Mouse (Mus musculus): Measurements from ENCODE around the gene Rnf4. TPM values are rescaled to one million over a fixed set of nuclear protein-coding genes. Genes with fewer than 3 reads are reported as not detected.

Rnf4 gene
- polyA plus RNA-seq, 1 experiment: 57.4 TPM

GRCm38 (mm10) chr5:34334081-34334480, 2.0 kb upstream of the Rnf4 start:
- TF ChIP-seq POLR2A (IDR thresholded peaks at IDR 0.05; ENCODE audit: borderline replicate concordance, extremely low read depth, low read depth, low read length) (no peak), CTCF (IDR thresholded peaks at IDR 0.05; ENCODE audit: insufficient read depth, low read length) (no peak)
- WGBS: 85% methylated on average over 1 of the region's 1 CpGs
- Histone ChIP-seq H3K4me3 (replicated peaks; ENCODE audit: extremely low read depth, low read depth, low read length) (no peak overlapping the region), H3K4me1 (ENCODE audit: control insufficient read depth, insufficient read depth, low read length) (peaks cover 2% of the 10 kb centered on the region; the same call in 1 of the 2 replicates)
- no peak for DNase-seq

- 1% methylated on average over 21 of the region's 21 CpGs for whole genome bisulfite sequencing
- no peak for TF ChIP-seq POLR2A (IDR thresholded peaks at IDR 0.05; ENCODE audit: borderline replicate concordance, extremely low read depth, low read depth, low read length)
- no peak for TF ChIP-seq CTCF (IDR thresholded peaks at IDR 0.05; ENCODE audit: insufficient read depth, low read length)
- peaks cover 2% of the 10 kb centered on the region; the same call in 1 of the 2 replicates for H3K4me1 ChIP-seq (ENCODE audit: control insufficient read depth, insufficient read depth, low read length)
- H3K4me3 ChIP-seq (replicated peaks; ENCODE audit: extremely low read depth, low read depth, low read length): peak overlapping the region; percentile 81
- no peak for DNase-seq
Measured at GRCm38 (mm10) chr5:34335539-34336096, 471 bp upstream of the Rnf4 start.

GRCm38 (mm10) chr5:34336775-34337450, 824 bp downstream of the Rnf4 start:
- Histone ChIP-seq H3K4me3 (replicated peaks; ENCODE audit: extremely low read depth, low read depth, low read length) (peak overlapping the region; percentile 78), H3K4me1 (ENCODE audit: control insufficient read depth, insufficient read depth, low read length) (peaks cover 5% of the 10 kb centered on the region)
- peak; percentile 51 for DNase-seq
- TF ChIP-seq CTCF (IDR thresholded peaks at IDR 0.05; ENCODE audit: insufficient read depth, low read length): no peak
- TF ChIP-seq POLR2A (IDR thresholded peaks at IDR 0.05; ENCODE audit: borderline replicate concordance, extremely low read depth, low read depth, low read length): no peak
- WGBS: under 1% methylated on average over 42 of the region's 42 CpGs

GRCm38 (mm10) chr5:34340246-34340645, 4.2 kb downstream of the Rnf4 start:
- WGBS: 94% methylated on average over 6 of the region's 6 CpGs
- no peak for TF ChIP-seq CTCF (IDR thresholded peaks at IDR 0.05; ENCODE audit: insufficient read depth, low read length)
- no peak for TF ChIP-seq POLR2A (IDR thresholded peaks at IDR 0.05; ENCODE audit: borderline replicate concordance, extremely low read depth, low read depth, low read length)
- no peak for DNase-seq

GRCm38 (mm10) chr5:34352084-34352631, 16.1 kb downstream of the Rnf4 start:
- over 99% methylated on average over 3 of the region's 3 CpGs for WGBS

More at GRCm38 (mm10) chr5:34340246-34340645, 4.2 kb downstream of the Rnf4 start:
- H3K4me3 ChIP-seq (replicated peaks; ENCODE audit: extremely low read depth, low read depth, low read length): no peak overlapping the region
- H3K4me1 ChIP-seq (ENCODE audit: control insufficient read depth, insufficient read depth, low read length): peaks cover 5% of the 10 kb centered on the region

GRCm38 (mm10) chr5:34360261-34360660, 24.2 kb downstream of the Rnf4 start:
- DNase-seq: no peak
- TF ChIP-seq CTCF (IDR thresholded peaks at IDR 0.05; ENCODE audit: insufficient read depth, low read length) (no peak), POLR2A (IDR thresholded peaks at IDR 0.05; ENCODE audit: borderline replicate concordance, extremely low read depth, low read depth, low read length) (no peak)
- Histone ChIP-seq H3K4me1 (ENCODE audit: control insufficient read depth, insufficient read depth, low read length) (no peaks in the 10 kb centered on the region), H3K4me3 (replicated peaks; ENCODE audit: extremely low read depth, low read depth, low read length) (no peak overlapping the region)
- WGBS: 90% methylated on average over 3 of the region's 3 CpGs

More at GRCm38 (mm10) chr5:34352084-34352631, 16.1 kb downstream of the Rnf4 start:
- no peaks in the 10 kb centered on the region for H3K4me1 ChIP-seq (ENCODE audit: control insufficient read depth, insufficient read depth, low read length)
- DNase-seq: no peak
- H3K4me3 ChIP-seq (replicated peaks; ENCODE audit: extremely low read depth, low read depth, low read length): no peak overlapping the region
- no peak for TF ChIP-seq CTCF (IDR thresholded peaks at IDR 0.05; ENCODE audit: insufficient read depth, low read length)
- TF ChIP-seq POLR2A (IDR thresholded peaks at IDR 0.05; ENCODE audit: borderline replicate concordance, extremely low read depth, low read depth, low read length): no peak

- Histone ChIP-seq H3K4me3 (replicated peaks; ENCODE audit: extremely low read depth, low read depth, low read length) (no peak overlapping the region), H3K4me1 (ENCODE audit: control insufficient read depth, insufficient read depth, low read length) (no peaks in the 10 kb centered on the region)
- DNase-seq: no peak
- no peak for TF ChIP-seq CTCF (IDR thresholded peaks at IDR 0.05; ENCODE audit: insufficient read depth, low read length)
- TF ChIP-seq POLR2A (IDR thresholded peaks at IDR 0.05; ENCODE audit: borderline replicate concordance, extremely low read depth, low read depth, low read length): no peak
Measured at GRCm38 (mm10) chr5:34363115-34363514, 27.0 kb downstream of the Rnf4 start.

- peaks cover 11% of the 10 kb centered on the region for H3K4me1 ChIP-seq (ENCODE audit: control insufficient read depth, insufficient read depth, low read length)
- no peak for DNase-seq
- H3K4me3 ChIP-seq (replicated peaks; ENCODE audit: extremely low read depth, low read depth, low read length): peak overlapping the region; percentile 98
- TF ChIP-seq CTCF (IDR thresholded peaks at IDR 0.05; ENCODE audit: insufficient read depth, low read length) (no peak), POLR2A (IDR thresholded peaks at IDR 0.05; ENCODE audit: borderline replicate concordance, extremely low read depth, low read depth, low read length) (no peak)
- 73% methylated on average over 7 of the region's 7 CpGs for WGBS
Measured at GRCm38 (mm10) chr5:34368551-34369290, 32.6 kb downstream of the Rnf4 start.

- H3K4me3 ChIP-seq (replicated peaks; ENCODE audit: extremely low read depth, low read depth, low read length): peak within 1 kb of the TSS; percentile 98
- WGBS: under 1% methylated on average over 62 of the region's 64 CpGs
- TF ChIP-seq POLR2A (IDR thresholded peaks at IDR 0.05; ENCODE audit: borderline replicate concordance, extremely low read depth, low read depth, low read length) (peak; percentile 74; the same call in 1 of the 2 replicates), CTCF (IDR thresholded peaks at IDR 0.05; ENCODE audit: insufficient read depth, low read length) (no peak)
- H3K4me1 ChIP-seq (ENCODE audit: control insufficient read depth, insufficient read depth, low read length): peaks cover 11% of the 10 kb centered on the region
- peak; percentile 97 for DNase-seq
Measured at GRCm38 (mm10) chr5:34369341-34370021, 33.4 kb downstream of the Rnf4 start, which contains the start of gene Fam193a. TSS of gene Fam193a (plus strand) at chr5:34369933.
